Mouse (Mus musculus) CH12.LX (cell line): ENCODE measurements around the gene Fam227b. TPM values are rescaled to one million over a fixed set of nuclear protein-coding genes. Genes with fewer than 3 reads are reported as not detected.

ENCODE experiments used
- DNase-seq: peaks from one replicate; pipeline ENCODE4 v3.0.0-alpha.2; 2013; ENCODE audit errors: extremely low read depth
- H3K27ac ChIP-seq: 2 replicates; pipeline ENCODE4 v1.5.1; 2012; ENCODE audit warnings: low read depth, mild to moderate bottlenecking, control low read depth, moderate library complexity; ENCODE audit not compliant: insufficient read depth
- H3K27me3 ChIP-seq: replicated peaks from 2 replicates; pipeline ENCODE3; 2012; ENCODE audit warnings: inconsistent platforms
- H3K36me3 ChIP-seq, 2 experiments: replicated peaks in 1 of 2; 2 replicates each; pipeline versions ENCODE3 to v1.6.1; 2012; ENCODE audit warnings: inconsistent platforms in 1 of 2, low read length in 1 of 2, mild to moderate bottlenecking in 1 of 2, mixed read lengths in 1 of 2, moderate library complexity in 1 of 2; ENCODE audit not compliant: control insufficient read depth in 1 of 2, insufficient read depth in 1 of 2
- H3K4me1 ChIP-seq, 2 experiments: 2 replicates each; pipeline ENCODE4 v1.6.1; 2012; ENCODE audit warnings: inconsistent platforms in 1 of 2, moderate library complexity in 1 of 2; ENCODE audit not compliant: insufficient read depth in 2 of 2, control insufficient read depth in 1 of 2
- H3K4me2 ChIP-seq: 2 replicates; pipeline ENCODE4 v1.6.1; 2012; ENCODE audit warnings: low read depth, mild to moderate bottlenecking, control low read depth; ENCODE audit not compliant: poor library complexity, insufficient read depth, severe bottlenecking
- H3K4me3 ChIP-seq, 3 experiments: fragments of 150-350 bp in 1 of 3; sonication (generic) in 1 of 3; replicated peaks in 1 of 3; 2 replicates each; pipeline versions ENCODE3 to v1.5.1; 2011 to 2012; ENCODE audit warnings: low read depth in 2 of 3, low read length in 2 of 3, mild to moderate bottlenecking in 2 of 3, moderate library complexity in 2 of 3, control low read depth in 1 of 3, improper control_type of control experiment in 1 of 3, inconsistent platforms in 1 of 3, mixed read lengths in 1 of 3; ENCODE audit not compliant: poor library complexity in 1 of 3
- H3K79me2 ChIP-seq: replicated peaks from 2 replicates; pipeline ENCODE4 v1.6.1; 2012; ENCODE audit warnings: mild to moderate bottlenecking, moderate library complexity; ENCODE audit not compliant: control insufficient read depth, poor library complexity, insufficient read depth, severe bottlenecking; ENCODE audit errors: extremely low read depth
- H3K9ac ChIP-seq: 2 replicates; pipeline ENCODE4 v1.6.1; 2012; ENCODE audit warnings: low read depth, mild to moderate bottlenecking, control low read depth, moderate library complexity; ENCODE audit not compliant: insufficient read depth
- H3K9me3 ChIP-seq: replicated peaks from 2 replicates; pipeline ENCODE3; 2012; ENCODE audit warnings: low read length, inconsistent platforms, mixed read lengths
- CHD2 ChIP-seq: IDR thresholded peaks from 2 replicates; pipeline ENCODE4 v1.6.1; 2011; ENCODE audit warnings: low read length, improper control_type of control experiment
- EP300 ChIP-seq: IDR thresholded peaks from 2 replicates; pipeline ENCODE4 v1.6.1; 2011; ENCODE audit warnings: low read length, improper control_type of control experiment
- ETS1 ChIP-seq: conservative IDR thresholded peaks from 2 replicates; pipeline ENCODE4 v1.6.1; 2012; ENCODE audit warnings: low read depth, mild to moderate bottlenecking, inconsistent platforms, low read length, improper control_type of control experiment, moderate library complexity
- GABPA ChIP-seq: IDR thresholded peaks from 2 replicates; pipeline ENCODE4 v1.6.1; 2012; ENCODE audit warnings: low read depth, low read length, improper control_type of control experiment, inconsistent platforms; ENCODE audit not compliant: insufficient replicate concordance
- HCFC1 ChIP-seq: IDR thresholded peaks from 2 replicates; pipeline ENCODE4 v1.6.1; 2012; ENCODE audit warnings: low read depth, mild to moderate bottlenecking, inconsistent platforms, low read length, improper control_type of control experiment
- IRF4 ChIP-seq: IDR thresholded peaks from 2 replicates; pipeline ENCODE4 v1.6.1; 2014; ENCODE audit warnings: low read depth, mild to moderate bottlenecking, inconsistent platforms, low read length, improper control_type of control experiment
- JUN ChIP-seq: IDR thresholded peaks from 2 replicates; pipeline ENCODE4 v1.6.1; 2011; ENCODE audit warnings: low read depth, mild to moderate bottlenecking, low read length, improper control_type of control experiment, moderate library complexity; ENCODE audit not compliant: insufficient read depth
- KAT2A ChIP-seq: IDR thresholded peaks from 2 replicates; pipeline ENCODE4 v1.6.1; 2012; ENCODE audit warnings: low read length, improper control_type of control experiment, inconsistent platforms; ENCODE audit not compliant: insufficient replicate concordance
- MAFK ChIP-seq: IDR thresholded peaks from 2 replicates; pipeline ENCODE4 v1.6.1; 2011; ENCODE audit warnings: low read length, improper control_type of control experiment; ENCODE audit not compliant: insufficient replicate concordance
- MAX ChIP-seq: IDR thresholded peaks from 2 replicates; pipeline ENCODE4 v1.6.1; 2011; ENCODE audit warnings: low read length, improper control_type of control experiment
- MAZ ChIP-seq: IDR thresholded peaks from 2 replicates; pipeline ENCODE4 v1.6.1; 2012; ENCODE audit warnings: low read depth, mild to moderate bottlenecking, inconsistent platforms, low read length, improper control_type of control experiment, moderate library complexity
- MEF2A ChIP-seq: IDR thresholded peaks from 2 replicates; pipeline ENCODE4 v1.6.1; 2014; ENCODE audit warnings: low read depth, mild to moderate bottlenecking, inconsistent platforms, low read length, improper control_type of control experiment, borderline replicate concordance
- MXI1 ChIP-seq: IDR thresholded peaks from 2 replicates; pipeline ENCODE4 v1.6.1; 2011; ENCODE audit warnings: mild to moderate bottlenecking, low read depth, low read length, improper control_type of control experiment
- MYC ChIP-seq: IDR thresholded peaks from 2 replicates; pipeline ENCODE4 v1.6.1; 2011; ENCODE audit warnings: low read depth, mild to moderate bottlenecking, improper control_type of control experiment, low read length
- NELFE ChIP-seq: IDR thresholded peaks from 2 replicates; pipeline ENCODE4 v1.6.1; 2011; ENCODE audit warnings: low read depth, low read length, improper control_type of control experiment
- NRF1 ChIP-seq: IDR thresholded peaks from 2 replicates; pipeline ENCODE4 v1.6.1; 2014; ENCODE audit warnings: low read depth, mild to moderate bottlenecking, inconsistent platforms, low read length, improper control_type of control experiment, moderate library complexity
- PAX5 ChIP-seq: IDR thresholded peaks from 2 replicates; pipeline ENCODE4 v1.6.1; 2012; ENCODE audit warnings: low read length, inconsistent platforms, mixed read lengths
- POLR2A ChIP-seq: IDR thresholded peaks from 2 replicates; pipeline ENCODE4 v1.6.1; 2011; ENCODE audit warnings: low read depth, mild to moderate bottlenecking, improper control_type of control experiment, low read length
- RAD21 ChIP-seq: IDR thresholded peaks from 2 replicates; pipeline ENCODE4 v1.6.1; 2011; ENCODE audit warnings: low read depth, mild to moderate bottlenecking, low read length, improper control_type of control experiment, moderate library complexity
- RCOR1 ChIP-seq: conservative IDR thresholded peaks from 2 replicates; pipeline ENCODE4 v1.6.1; 2012; ENCODE audit warnings: low read depth, mild to moderate bottlenecking, inconsistent platforms, low read length, improper control_type of control experiment
- SMC3 ChIP-seq: IDR thresholded peaks from 2 replicates; pipeline ENCODE4 v1.6.1; 2011; ENCODE audit warnings: low read depth, low read length, improper control_type of control experiment
- TBP ChIP-seq: conservative IDR thresholded peaks from 2 replicates; pipeline ENCODE4 v1.6.1; 2011; ENCODE audit warnings: low read depth, low read length, improper control_type of control experiment
- TCF12 ChIP-seq: IDR thresholded peaks from 2 replicates; pipeline ENCODE4 v1.6.1; 2014; ENCODE audit warnings: low read depth, mild to moderate bottlenecking, inconsistent platforms, low read length, improper control_type of control experiment
- UBTF ChIP-seq: IDR thresholded peaks from 2 replicates; pipeline ENCODE4 v1.6.1; 2012; ENCODE audit warnings: low read depth, mild to moderate bottlenecking, inconsistent platforms, low read length, improper control_type of control experiment, moderate library complexity
- USF1 ChIP-seq: IDR thresholded peaks from 2 replicates; pipeline ENCODE4 v1.6.1; 2014; ENCODE audit warnings: low read depth, mild to moderate bottlenecking, inconsistent platforms, low read length, improper control_type of control experiment
- USF2 ChIP-seq: conservative IDR thresholded peaks from 2 replicates; pipeline ENCODE4 v1.6.1; 2011; ENCODE audit warnings: low read depth, low read length, improper control_type of control experiment
- ZC3H11A ChIP-seq: IDR thresholded peaks from 2 replicates; pipeline ENCODE4 v1.6.1; 2012; ENCODE audit warnings: low read depth, mild to moderate bottlenecking, inconsistent platforms, low read length, improper control_type of control experiment
- ZKSCAN1 ChIP-seq: IDR thresholded peaks from 2 replicates; pipeline ENCODE4 v1.6.1; 2012; ENCODE audit warnings: low read depth, inconsistent platforms, low read length, improper control_type of control experiment, borderline replicate concordance
- ZMIZ1 ChIP-seq: IDR thresholded peaks from 2 replicates; pipeline ENCODE4 v1.6.1; 2012; ENCODE audit warnings: low read depth, mild to moderate bottlenecking, inconsistent platforms, low read length, improper control_type of control experiment
- ZNF384 ChIP-seq: IDR thresholded peaks from 2 replicates; pipeline ENCODE4 v1.6.1; 2012; ENCODE audit warnings: low read depth, low read length, improper control_type of control experiment, inconsistent platforms
- dilution Hi-C: fragments of 300-500 bp; cut with MboI; formaldehyde crosslinking; loops from 2 replicates; pipeline ENCODE4 v1.14.3; 2020; ENCODE audit warnings: low sequenced_read_pairs; ENCODE audit not compliant: extremely low pct_unique_long_range_greater_than_20kb, extremely low pct_ligation_motif_present
- in situ Hi-C: fragments of 300-500 bp; cut with MboI; formaldehyde crosslinking; loops from 3 replicates; pipeline ENCODE4 v1.14.3; 2019; ENCODE audit warnings: low sequenced_read_pairs, low pct_ligation_motif_present, low pct_unique_long_range_greater_than_20kb, mixed read lengths
- polyA plus RNA-seq: library from polyadenylated mRNA; unstranded; fragments of >175 nt; gene quantifications from 2 replicates; pipeline ENCODE4 v1.2.1, GENCODE M21; 2012; ENCODE audit warnings: low read depth; ENCODE audit not compliant: insufficient read length
- total RNA-seq, 2 experiments: library from RNA; depleted of rRNA; stranded (reverse); fragments of 300-350 nt in 1 of 2; fragments of >200 nt in 1 of 2; gene quantifications; 2 replicates each; pipeline ENCODE4 v1.2.3; 2012 to 2014

Fam227b gene
- total and polyA plus RNA-seq, 3 experiments = not detected

DNA sequence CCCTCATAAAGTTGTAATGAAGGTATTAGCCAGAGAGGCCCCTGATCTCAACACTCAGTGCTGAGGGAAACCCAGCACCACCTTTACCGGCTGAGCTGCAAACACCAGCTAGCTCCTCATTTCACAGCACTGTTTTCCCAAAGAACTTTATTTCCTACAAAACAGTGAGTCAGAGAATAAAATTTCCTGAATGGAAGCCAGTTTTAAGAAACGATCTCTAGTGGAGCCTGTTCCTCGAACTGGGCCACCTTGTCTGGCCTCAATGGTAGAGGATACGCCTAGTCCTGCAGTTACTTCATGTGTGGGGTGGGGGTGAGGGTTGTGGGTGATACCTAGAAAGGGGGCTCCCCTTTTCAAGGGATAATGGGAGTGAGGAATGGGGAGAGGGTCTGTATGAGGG, 57.2 kb downstream of the Fam227b start:
- DNase-seq = no peak
- no peaks in the 10 kb centered on the region for H3K4me1 ChIP-seq
- H3K9ac ChIP-seq = no peak overlapping the region
- no peak overlapping the region for H3K4me3 ChIP-seq
- H3K4me2 ChIP-seq = no peak overlapping the region
- in situ Hi-C loops (no loop called here), dilution Hi-C loops (no loop called here)
- no peaks in the 10 kb centered on the region for H3K79me2 ChIP-seq
- no peaks in the 10 kb centered on the region for H3K36me3 ChIP-seq
- no peaks in the 10 kb centered on the region for H3K27me3 ChIP-seq
- H3K27ac ChIP-seq = no peak overlapping the region
- TF ChIP-seq MYC (no peak), CHD2 (no peak), EP300 (no peak), NELFE (no peak), PAX5 (no peak), RAD21 (no peak), MXI1 (no peak), TBP (no peak), ZNF384 (no peak), POLR2A (no peak), KAT2A (no peak), NRF1 (no peak), UBTF (no peak), ZMIZ1 (no peak), SMC3 (no peak), ZC3H11A (no peak), GABPA (no peak), ETS1 (no peak)
- no peaks in the 10 kb centered on the region for H3K9me3 ChIP-seq

DNA sequence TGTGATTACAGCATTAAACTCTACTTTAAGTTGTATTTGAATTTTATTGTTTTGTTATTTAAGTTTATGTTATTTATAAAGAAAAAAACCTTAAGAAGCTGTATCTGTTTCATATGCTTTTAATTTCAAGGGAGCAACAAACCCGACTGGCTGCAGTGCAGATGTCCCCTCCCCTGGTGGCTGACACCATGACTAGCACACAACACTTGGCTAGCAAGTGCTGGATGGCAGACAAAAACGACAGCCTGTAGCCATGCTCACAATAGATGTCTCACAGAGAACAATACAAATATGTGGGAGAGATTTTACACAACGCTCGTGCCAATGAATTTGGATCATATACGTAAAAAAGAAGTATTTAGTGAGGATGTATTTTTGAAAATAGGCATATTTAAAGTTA, 61.4 kb downstream of the Fam227b start:
- DNase-seq = no peak
- in situ Hi-C loops (no loop called here), dilution Hi-C loops (no loop called here)
- Histone ChIP-seq H3K4me1 (no peaks in the 10 kb centered on the region), H3K9me3 (no peaks in the 10 kb centered on the region), H3K36me3 (no peaks in the 10 kb centered on the region), H3K9ac (no peak overlapping the region), H3K79me2 (no peaks in the 10 kb centered on the region), H3K27me3 (no peaks in the 10 kb centered on the region), H3K27ac (no peak overlapping the region), H3K4me3 (no peak overlapping the region), H3K4me2 (no peak overlapping the region)
- TF ChIP-seq JUN (no peak), ZKSCAN1 (no peak), MAX (no peak), ZC3H11A (no peak), RAD21 (no peak), UBTF (no peak), RCOR1 (no peak), IRF4 (no peak), HCFC1 (no peak), MYC (no peak), USF1 (no peak), PAX5 (no peak), MAZ (no peak), TBP (no peak), USF2 (no peak), MAFK (no peak), MXI1 (no peak), TCF12 (no peak), GABPA (no peak), MEF2A (no peak)
